Mouse (Mus musculus) liver, embryonic 11.5 days (tissue): ENCODE measurements at regions not wholly inside any gene's neighbourhood (a gene's known extent, or its start where the extent isn't known, plus 50 kb on each side); places are given as distances from the start of the nearest gene placed in this dataset.
A peak's percentile ranks its signal among the peaks of the same experiment; 100 is the strongest.

Experiments
- ATAC-seq: fragments of 200-750 bp; cut with Nextera tagmentation; replicated peaks from 2 replicates; pipeline ENCODE4 v1.8.0; 2017; ENCODE audit warnings: moderate number of reproducible peaks, mild to moderate bottlenecking, moderate TSS enrichment, moderate library complexity; ENCODE audit not compliant: low FRiP score
- DNase-seq: peaks from one replicate; pipeline ENCODE4 v3.0.0-alpha.2; 2017; ENCODE audit warnings: low spot score
- H3K27ac ChIP-seq: fragments of 300-500 bp; sonication (generic); 2 replicates; pipeline ENCODE4 v1.5.1; 2014; ENCODE audit warnings: mild to moderate bottlenecking, low read depth, low read length, control low read depth
- H3K27me3 ChIP-seq: fragments of 300-500 bp; sonication (generic); replicated peaks from 2 replicates; pipeline ENCODE4 v1.6.1; 2014; ENCODE audit warnings: low read length, mixed read lengths; ENCODE audit not compliant: control insufficient read depth, insufficient read depth
- H3K36me3 ChIP-seq: fragments of 300-500 bp; sonication (generic); 2 replicates; pipeline ENCODE4 v1.6.1; 2014; ENCODE audit warnings: mild to moderate bottlenecking, low read length, moderate library complexity, mixed read lengths; ENCODE audit not compliant: control insufficient read depth, insufficient read depth
- H3K4me1 ChIP-seq: fragments of 300-500 bp; sonication (generic); replicated peaks from 2 replicates; pipeline ENCODE4 v1.6.1; 2014; ENCODE audit warnings: low read length, mixed read lengths; ENCODE audit not compliant: control insufficient read depth, insufficient read depth
- H3K4me2 ChIP-seq: fragments of 300-500 bp; sonication (generic); 2 replicates; pipeline ENCODE4 v1.6.1; 2014; ENCODE audit warnings: mild to moderate bottlenecking, control low read depth, moderate library complexity
- H3K4me3 ChIP-seq: fragments of 300-500 bp; sonication (generic); 2 replicates; pipeline ENCODE4 v1.5.1; 2014; ENCODE audit warnings: low read depth, low read length, control low read depth
- H3K9ac ChIP-seq: fragments of 300-500 bp; sonication (generic); 2 replicates; pipeline ENCODE4 v1.6.1; 2014; ENCODE audit warnings: low read depth, low read length, control low read depth
- H3K9me3 ChIP-seq: fragments of 300-500 bp; sonication (generic); 2 replicates; pipeline ENCODE4 v1.6.1; 2016; ENCODE audit warnings: low read length, inconsistent platforms, mixed read lengths; ENCODE audit not compliant: control insufficient read depth
- WGBS: fragments of 180-500 bp; shearing (Covaris S2); extraction: QIAGEN DNeasy Blood & Tissue Kit; methylation state at CpG from one replicate; pipeline ENCODE4 v1.1.7; 2014; 5-methylcytosine and 5-hydroxymethylcytosine counted together

DNA sequence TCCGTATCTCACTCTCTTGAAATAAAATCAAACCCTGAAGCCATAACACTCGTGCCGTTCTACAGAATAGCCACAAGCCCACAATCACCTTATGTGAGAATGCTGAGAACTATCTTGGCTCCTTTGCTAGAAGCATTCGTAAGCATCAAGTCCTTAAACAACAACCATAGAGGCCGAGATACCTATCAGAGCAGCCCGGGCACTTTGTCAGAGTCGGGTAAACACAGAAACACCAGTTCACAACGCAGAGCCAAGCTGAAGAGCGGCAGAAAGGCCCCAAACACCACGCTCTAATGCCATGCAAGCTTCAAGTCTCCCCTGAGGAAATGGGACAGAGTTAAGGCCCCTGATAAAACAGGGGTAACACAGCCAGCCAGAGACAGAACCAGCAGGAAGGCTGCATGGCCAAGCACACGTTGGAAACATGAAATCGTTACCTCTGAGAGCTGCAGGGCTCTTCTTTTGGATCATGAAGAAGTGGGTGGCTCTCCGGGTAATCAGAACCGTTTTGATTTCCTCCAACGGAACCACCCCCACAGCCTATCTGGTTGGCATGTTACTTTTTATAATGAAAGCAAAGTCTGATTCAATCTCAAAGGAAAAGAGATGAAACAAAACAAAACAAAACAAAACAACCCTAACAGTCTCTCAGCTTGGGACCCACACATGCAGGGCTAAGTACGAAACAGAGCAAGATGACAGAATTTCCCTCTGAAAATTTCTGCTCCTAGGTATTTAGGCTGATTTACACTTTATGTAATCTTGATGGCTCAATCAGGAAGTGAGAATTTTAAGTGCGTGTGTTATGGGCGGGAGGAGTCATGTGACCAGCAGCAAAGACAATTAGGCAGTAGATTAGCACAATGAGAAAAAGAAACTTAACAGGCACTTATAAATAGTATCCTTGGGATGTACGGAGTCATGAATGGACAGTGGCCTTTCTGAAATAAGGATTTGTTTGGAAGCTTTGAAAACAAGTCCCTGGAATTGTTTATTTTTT is 155.8 kb upstream of the Klf14 start:
- Histone ChIP-seq H3K27ac (peak overlapping the region; percentile 60), H3K9ac (peak overlapping the region; percentile 10), H3K4me1 (peaks cover 44% of the 10 kb centered on the region), H3K27me3 (no peaks in the 10 kb centered on the region), H3K36me3 (no peaks in the 10 kb centered on the region), H3K9me3 (no peaks in the 10 kb centered on the region), H3K4me2 (peak overlapping the region; percentile 58), H3K4me3 (peak overlapping the region; percentile 16)
- DNase-seq (no peak), ATAC-seq (0 out of 2 replicates have a peak, but pooled peaks have one; percentile 32)
- 52% methylated on average over 19 of the region's 19 CpGs for WGBS

DNA sequence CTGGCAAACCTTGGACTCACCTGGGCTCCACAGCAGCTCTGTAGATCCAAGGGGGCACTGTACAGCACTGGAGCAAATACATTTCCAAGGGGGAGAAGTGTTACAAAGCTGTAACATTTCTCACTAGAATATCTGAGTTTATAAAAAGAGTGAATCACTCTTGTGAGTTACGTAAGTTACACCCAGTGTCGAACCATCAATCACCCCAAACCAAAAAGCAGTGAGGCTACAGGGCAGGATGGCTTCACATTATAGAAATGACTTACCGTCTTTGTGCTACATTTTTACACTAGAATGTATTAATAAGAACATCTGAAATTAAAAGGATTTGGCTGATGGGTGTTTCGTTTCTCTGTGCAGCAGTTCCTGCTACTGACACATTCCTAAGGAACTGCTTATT is 156.7 kb upstream of the Klf14 start:
- 72% methylated on average over 4 of the region's 4 CpGs for WGBS
- H3K4me1 ChIP-seq: peaks cover 44% of the 10 kb centered on the region

DNA sequence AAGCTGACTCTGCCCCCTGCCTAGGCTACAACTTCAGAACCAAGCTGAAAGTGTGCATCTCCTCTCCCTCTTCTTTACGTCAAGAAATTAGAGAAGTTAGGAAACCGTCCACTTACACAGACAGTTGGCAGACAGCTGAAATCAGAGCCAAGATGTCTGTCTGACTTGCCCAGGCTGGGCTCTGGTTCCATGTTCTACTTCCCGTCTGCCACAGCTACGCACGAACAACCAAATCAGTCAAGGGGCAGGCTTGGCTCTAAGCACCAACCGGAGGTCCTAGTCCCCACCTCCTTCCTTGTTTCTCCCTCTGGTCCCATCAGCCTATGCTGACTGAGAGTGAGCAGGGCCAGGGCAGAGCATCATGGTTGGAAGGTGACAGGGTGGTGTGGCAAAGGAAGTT is 157.5 kb upstream of the Klf14 start:
- Histone ChIP-seq H3K4me2 (no peak overlapping the region), H3K9ac (no peak overlapping the region), H3K4me1 (peaks cover 42% of the 10 kb centered on the region), H3K9me3 (no peaks in the 10 kb centered on the region), H3K4me3 (no peak overlapping the region), H3K27ac (no peak overlapping the region), H3K36me3 (no peaks in the 10 kb centered on the region), H3K27me3 (no peaks in the 10 kb centered on the region)
- WGBS: 53% methylated on average over 6 of the region's 6 CpGs
- no peak for ATAC-seq
- DNase-seq: no peak

More for the DNA sequence above, 156.7 kb upstream of the Klf14 start:
- no peak overlapping the region for H3K27ac ChIP-seq
- H3K36me3 ChIP-seq: no peaks in the 10 kb centered on the region
- H3K9me3 ChIP-seq: no peaks in the 10 kb centered on the region
- H3K4me3 ChIP-seq: no peak overlapping the region
- H3K27me3 ChIP-seq: no peaks in the 10 kb centered on the region
- no peak for DNase-seq
- peak overlapping the region; percentile 58 for H3K4me2 ChIP-seq
- no peak for ATAC-seq
- no peak overlapping the region for H3K9ac ChIP-seq

- Histone ChIP-seq H3K4me1 (peaks cover 32% of the 10 kb centered on the region), H3K9me3 (no peaks in the 10 kb centered on the region), H3K4me3 (no peak overlapping the region), H3K9ac (no peak overlapping the region), H3K27me3 (no peaks in the 10 kb centered on the region), H3K27ac (no peak overlapping the region), H3K36me3 (no peaks in the 10 kb centered on the region), H3K4me2 (no peak overlapping the region)
- 84% methylated on average over 12 of the region's 12 CpGs for WGBS
- ATAC-seq (no peak), DNase-seq (no peak)
These were observed 158.8 kb upstream of the Klf14 start for GRCm38 (mm10) chr6:31117666-31118065.

- H3K4me3 ChIP-seq: no peak overlapping the region
- no peaks in the 10 kb centered on the region for H3K36me3 ChIP-seq
- H3K9ac ChIP-seq: no peak overlapping the region
- H3K27me3 ChIP-seq: no peaks in the 10 kb centered on the region
- no peaks in the 10 kb centered on the region for H3K9me3 ChIP-seq
- 84% methylated on average over 8 of the region's 8 CpGs for WGBS
- ATAC-seq: no peak
- H3K4me2 ChIP-seq: no peak overlapping the region
- peaks cover 10% of the 10 kb centered on the region for H3K4me1 ChIP-seq
- H3K27ac ChIP-seq: no peak overlapping the region
- no peak for DNase-seq
These were observed 162.1 kb upstream of the Klf14 start for GRCm38 (mm10) chr6:31121008-31121407.

- WGBS: 79% methylated on average over 5 of the region's 5 CpGs
- DNase-seq: no peak
- Histone ChIP-seq H3K9ac (peak overlapping the region; percentile 2; the same call in 1 of the 2 replicates), H3K9me3 (no peaks in the 10 kb centered on the region), H3K27me3 (no peaks in the 10 kb centered on the region), H3K4me1 (peaks cover 2% of the 10 kb centered on the region; the same call in 1 of the 2 replicates), H3K4me2 (peak overlapping the region; percentile 67; the same call in 1 of the 2 replicates), H3K27ac (no peak overlapping the region), H3K36me3 (no peaks in the 10 kb centered on the region), H3K4me3 (no peak overlapping the region)
- no peak for ATAC-seq
These were observed 164.0 kb upstream of the Klf14 start for GRCm38 (mm10) chr6:31122895-31123294.

- peak overlapping the region; percentile 67 for H3K4me2 ChIP-seq
- no peaks in the 10 kb centered on the region for H3K9me3 ChIP-seq
- ATAC-seq (no peak), DNase-seq (no peak)
- H3K9ac ChIP-seq: peak overlapping the region; percentile 2
- no peak overlapping the region for H3K4me3 ChIP-seq
- 0 out of 2 replicates have a peak overlapping the region, but pooled peaks have one; percentile 11 for H3K27ac ChIP-seq
- H3K4me1 ChIP-seq: peaks cover 2% of the 10 kb centered on the region; the same call in 1 of the 2 replicates
- no peaks in the 10 kb centered on the region for H3K27me3 ChIP-seq
- no peaks in the 10 kb centered on the region for H3K36me3 ChIP-seq
- 76% methylated on average over 4 of the region's 4 CpGs for WGBS
These were observed 164.6 kb upstream of the Klf14 start for GRCm38 (mm10) chr6:31123342-31123990.

DNA sequence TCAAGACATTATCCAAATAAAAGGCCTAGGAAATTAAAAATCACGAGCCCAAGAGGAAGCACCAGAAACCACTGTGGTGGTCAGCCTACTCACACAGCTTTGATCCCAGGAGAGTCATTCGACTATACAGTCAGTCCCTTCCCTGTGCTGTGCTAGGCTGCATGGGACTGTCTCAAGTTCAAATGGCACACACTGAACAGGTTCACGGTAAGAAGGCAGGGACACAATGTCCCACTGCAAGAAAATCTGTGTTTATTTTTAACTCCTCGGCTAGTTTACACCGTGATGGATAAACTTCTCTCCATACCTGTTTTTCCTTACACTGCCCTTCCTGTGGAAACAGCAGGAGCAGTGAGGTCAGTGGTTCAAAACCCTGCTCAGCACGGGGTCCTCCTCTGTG is 165.2 kb upstream of the Klf14 start:
- Histone ChIP-seq H3K9ac (peak overlapping the region; percentile 34; the same call in 1 of the 2 replicates), H3K4me2 (peak overlapping the region; percentile 67), H3K27me3 (no peaks in the 10 kb centered on the region), H3K4me3 (no peak overlapping the region), H3K9me3 (no peaks in the 10 kb centered on the region), H3K4me1 (peaks cover 2% of the 10 kb centered on the region; the same call in 1 of the 2 replicates), H3K27ac (no peak overlapping the region), H3K36me3 (no peaks in the 10 kb centered on the region)
- ATAC-seq (no peak), DNase-seq (no peak)
- WGBS: 65% methylated on average over 6 of the region's 6 CpGs
